Mouse (Mus musculus) adrenal gland, adult 18-20 months (tissue): ENCODE results near the gene Frrs1. TPM values are rescaled to one million over a fixed set of nuclear protein-coding genes. Genes with fewer than 3 reads are reported as not detected.
A peak's percentile ranks its signal among the peaks of the same experiment; 100 is the strongest.

Experiments
- DNase-seq, 2 experiments: peaks; one replicate each; pipeline ENCODE4 v3.0.0; 2021 to 2022; ENCODE audit warnings: low spot score in 2 of 2
- total RNA-seq, 2 experiments: library from RNA; stranded (reverse); gene quantifications; 1 replicate in 1 of 2; 2 replicates in 1 of 2; pipeline ENCODE4 v1.2.3; 2021

Frrs1 gene
- total RNA-seq, 2 experiments from 2014 or later = 5.0 to 19.6 TPM

GRCm38 (mm10) chr3:116846084-116846483, 13.2 kb upstream of the Frrs1 start:
- no peak for DNase-seq

GRCm38 (mm10) chr3:116848099-116848498, 11.2 kb upstream of the Frrs1 start:
- no peak for DNase-seq

- peak in 1 of 2 experiments; percentile 12 for DNase-seq
Measured at GRCm38 (mm10) chr3:116848936-116849335, 10.3 kb upstream of the Frrs1 start.

GRCm38 (mm10) chr3:116850376-116850775, 8.9 kb upstream of the Frrs1 start:
- DNase-seq = no peak

GRCm38 (mm10) chr3:116852421-116852820, 6.8 kb upstream of the Frrs1 start:
- no peak for DNase-seq

- no peak for DNase-seq
Measured at GRCm38 (mm10) chr3:116857611-116858010, 1.7 kb upstream of the Frrs1 start.

GRCm38 (mm10) chr3:116859752-116860151, 488 bp downstream of the Frrs1 start:
- DNase-seq = no peak

- DNase-seq = no peak
Measured at GRCm38 (mm10) chr3:116860333-116861222, 1.3 kb downstream of the Frrs1 start.

GRCm38 (mm10) chr3:116861223-116861539, 1.9 kb downstream of the Frrs1 start:
- DNase-seq = no peak

GRCm38 (mm10) chr3:116861540-116862067, 2.3 kb downstream of the Frrs1 start:
- DNase-seq = peak; percentile 55 to 58

GRCm38 (mm10) chr3:116862621-116863020, 3.4 kb downstream of the Frrs1 start:
- no peak for DNase-seq

- no peak for DNase-seq
Measured at GRCm38 (mm10) chr3:116864421-116864820, 5.2 kb downstream of the Frrs1 start.

GRCm38 (mm10) chr3:116865199-116865636, 6.0 kb downstream of the Frrs1 start:
- DNase-seq = no peak

GRCm38 (mm10) chr3:116870372-116870771, 11.1 kb downstream of the Frrs1 start:
- no peak for DNase-seq

GRCm38 (mm10) chr3:116882221-116882960, 23.1 kb downstream of the Frrs1 start:
- no peak for DNase-seq

- DNase-seq = no peak
Measured at GRCm38 (mm10) chr3:116884941-116885340, 25.7 kb downstream of the Frrs1 start.

GRCm38 (mm10) chr3:116889358-116889757, 30.1 kb downstream of the Frrs1 start:
- no peak for DNase-seq

- no peak for DNase-seq
Measured at GRCm38 (mm10) chr3:116890576-116890975, 31.3 kb downstream of the Frrs1 start.

GRCm38 (mm10) chr3:116891436-116892205, 32.4 kb downstream of the Frrs1 start:
- no peak for DNase-seq

- no peak for DNase-seq
Measured at GRCm38 (mm10) chr3:116892206-116892563, 32.9 kb downstream of the Frrs1 start.

- no peak for DNase-seq
Measured at GRCm38 (mm10) chr3:116892872-116893271, 33.6 kb downstream of the Frrs1 start.
